Mouse (Mus musculus) heart, embryonic 10.5 days (tissue): ENCODE results near the gene Atp2b1. TPM values are rescaled to one million over a fixed set of nuclear protein-coding genes. Genes with fewer than 3 reads are reported as not detected.

Experiments
- DNase-seq: peaks from one replicate; pipeline ENCODE4 v3.0.0-alpha.2; 2017; ENCODE audit warnings: low spot score
- H3K27ac ChIP-seq: fragments of 300-500 bp; sonication (generic); 2 replicates; pipeline ENCODE4 v1.5.1; 2016; ENCODE audit warnings: mild to moderate bottlenecking
- H3K27me3 ChIP-seq: fragments of 300-500 bp; sonication (generic); 2 replicates; pipeline ENCODE4 v1.6.1; 2016; ENCODE audit warnings: mild to moderate bottlenecking; ENCODE audit not compliant: poor library complexity, insufficient read depth, severe bottlenecking
- H3K36me3 ChIP-seq: fragments of 300-500 bp; sonication (generic); 2 replicates; pipeline ENCODE4 v1.6.1; 2016; ENCODE audit warnings: mild to moderate bottlenecking, moderate library complexity
- H3K4me1 ChIP-seq: fragments of 300-500 bp; sonication (generic); 2 replicates; pipeline ENCODE4 v1.6.1; 2016; ENCODE audit warnings: mild to moderate bottlenecking
- H3K4me3 ChIP-seq: fragments of 300-500 bp; sonication (generic); 2 replicates; pipeline ENCODE4 v1.5.1; 2016; ENCODE audit warnings: mild to moderate bottlenecking, moderate library complexity
- H3K9me3 ChIP-seq: fragments of 300-500 bp; sonication (generic); 2 replicates; pipeline ENCODE4 v1.6.1; 2016; ENCODE audit warnings: mild to moderate bottlenecking, moderate library complexity
- WGBS: fragments of 180-500 bp; shearing (Covaris S2); methylation state at CpG from one replicate; pipeline ENCODE4 v1.1.7; 2016; 5-methylcytosine and 5-hydroxymethylcytosine counted together
- polyA plus RNA-seq: library from polyadenylated mRNA; unstranded; fragments of >200 nt; fragmentation: Nextera tagmentation; extraction: Ambion mirVana; gene quantifications from 2 replicates; pipeline ENCODE4 v1.2.1, GENCODE M21; 2016

Atp2b1 gene
- polyA plus RNA-seq, 1 experiment from 2014 or later = 129 TPM

DNA sequence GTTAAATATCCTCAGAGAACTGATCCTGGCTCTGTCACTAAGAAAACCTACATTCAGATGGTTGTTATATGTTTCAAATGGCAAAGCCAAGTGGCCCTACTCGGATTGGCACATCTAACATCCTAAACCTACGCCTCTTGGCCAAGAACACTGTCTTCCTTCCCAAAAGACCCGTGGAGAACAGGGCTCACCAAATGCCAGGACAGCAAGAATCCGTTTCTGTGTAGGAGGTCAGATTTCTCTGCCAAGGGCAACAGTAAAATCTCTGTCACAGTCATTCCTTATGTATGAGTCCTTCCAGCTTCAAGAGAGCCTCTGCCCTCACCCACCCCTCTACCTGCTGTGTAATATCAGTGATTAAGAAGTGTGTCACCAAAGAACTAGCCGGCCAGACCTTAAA lies 148.3 kb downstream of the Atp2b1 start:
- DNase-seq = no peak
- Histone ChIP-seq H3K27me3 (no peaks in the 10 kb centered on the region), H3K4me1 (no peaks in the 10 kb centered on the region), H3K9me3 (no peaks in the 10 kb centered on the region), H3K4me3 (no peak overlapping the region), H3K27ac (no peak overlapping the region), H3K36me3 (no peaks in the 10 kb centered on the region)
- WGBS = 82% methylated on average over 5 of the region's 5 CpGs

Other genes with a start within 250 kb of the Atp2b1 start
- gene Poc1b, start 192.6 kb downstream of the Atp2b1 start, polyA plus RNA-seq = 12.0 and 16.2 TPM in 2 replicates
- gene Galnt4, start 193.8 kb downstream of the Atp2b1 start, polyA plus RNA-seq = 6.6 TPM in 2 replicates
- not detected in 2 replicates for gene Phxr2, start 211.9 kb downstream of the Atp2b1 start, polyA plus RNA-seq